Mouse (Mus musculus): ENCODE data around the gene Prrx2.

Gene Prrx2

DNA sequence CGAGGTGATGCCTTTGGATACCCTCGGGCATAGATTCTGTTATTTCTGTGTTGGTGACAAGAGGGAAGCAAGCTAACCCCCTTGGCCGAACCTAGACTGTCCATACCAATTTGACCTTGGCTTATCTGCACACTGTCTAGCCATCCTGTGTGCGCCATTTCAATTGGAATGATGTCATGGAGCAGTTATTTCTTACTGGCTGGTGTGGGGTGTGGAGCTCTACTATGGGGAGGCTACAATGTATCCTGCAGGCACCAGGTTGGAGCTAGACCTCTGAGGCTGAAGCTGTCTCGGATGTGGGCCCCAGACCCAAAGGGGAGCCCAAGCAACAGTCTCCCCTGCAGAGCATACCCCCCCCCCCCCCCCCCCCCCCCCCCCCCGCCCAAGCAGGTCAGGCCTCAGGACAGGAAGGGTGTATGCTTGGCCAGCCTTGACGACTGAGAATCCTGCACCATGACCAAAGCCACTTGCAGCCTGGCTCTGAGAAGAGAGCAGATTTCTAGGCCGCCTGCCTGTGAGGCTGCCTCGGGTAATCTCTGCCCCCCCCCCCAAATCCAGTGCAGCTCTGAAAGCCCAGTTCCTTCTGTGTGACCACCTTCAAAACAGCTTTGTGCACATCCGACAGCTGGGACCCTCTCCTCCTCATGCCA, at the start of gene Prrx2:
TSS of gene Prrx2 (plus strand) at position 600 of the 650 bp plus-strand sequence.
- DNase-seq (ENCODE audit: low spot score in 2 of 2): no peak

DNA sequence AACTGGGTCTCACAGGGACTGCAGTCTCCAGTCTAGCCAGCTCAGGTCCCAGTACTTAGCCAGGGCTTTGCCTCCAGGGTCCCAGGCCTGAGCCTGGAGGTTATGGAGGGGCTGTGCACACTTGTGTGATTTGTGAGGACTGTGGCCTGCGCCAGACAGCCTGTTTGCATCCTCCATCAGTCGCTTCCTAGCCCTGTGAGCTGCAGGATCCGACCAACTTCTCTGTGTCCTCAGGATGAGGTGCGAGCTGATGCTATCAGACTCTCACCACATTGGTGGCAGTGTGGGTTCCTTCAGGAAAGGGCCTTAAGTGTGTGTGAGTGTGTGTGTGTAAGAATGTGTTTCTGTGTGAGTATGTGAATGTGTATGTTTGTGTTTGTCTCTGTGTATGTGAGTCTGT, 47.3 kb upstream of the Prrx2 start:
- DNase-seq (ENCODE audit: low spot score in 2 of 2): no peak

DNA sequence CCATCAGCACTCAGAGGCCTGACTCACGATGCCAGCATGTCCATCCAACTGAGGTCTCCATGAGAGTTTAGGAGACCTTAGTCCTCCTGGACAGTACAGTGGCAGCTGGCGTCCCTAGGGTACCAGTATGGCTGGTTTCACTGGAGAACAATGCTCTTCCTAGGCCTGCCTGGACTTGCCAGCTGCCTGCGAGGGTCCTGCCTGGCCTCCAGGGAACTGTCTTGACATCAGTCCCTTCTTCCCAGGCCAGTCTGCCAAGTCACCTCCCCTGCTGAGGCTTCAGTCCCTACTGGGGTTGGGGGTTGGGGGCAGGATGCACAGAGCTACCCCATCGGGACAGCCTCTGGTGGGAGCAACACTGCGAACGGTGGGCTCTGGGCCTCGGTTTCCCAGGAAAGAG, 42.7 kb upstream of the Prrx2 start:
- DNase-seq (ENCODE audit: low spot score in 2 of 2): no peak

DNA sequence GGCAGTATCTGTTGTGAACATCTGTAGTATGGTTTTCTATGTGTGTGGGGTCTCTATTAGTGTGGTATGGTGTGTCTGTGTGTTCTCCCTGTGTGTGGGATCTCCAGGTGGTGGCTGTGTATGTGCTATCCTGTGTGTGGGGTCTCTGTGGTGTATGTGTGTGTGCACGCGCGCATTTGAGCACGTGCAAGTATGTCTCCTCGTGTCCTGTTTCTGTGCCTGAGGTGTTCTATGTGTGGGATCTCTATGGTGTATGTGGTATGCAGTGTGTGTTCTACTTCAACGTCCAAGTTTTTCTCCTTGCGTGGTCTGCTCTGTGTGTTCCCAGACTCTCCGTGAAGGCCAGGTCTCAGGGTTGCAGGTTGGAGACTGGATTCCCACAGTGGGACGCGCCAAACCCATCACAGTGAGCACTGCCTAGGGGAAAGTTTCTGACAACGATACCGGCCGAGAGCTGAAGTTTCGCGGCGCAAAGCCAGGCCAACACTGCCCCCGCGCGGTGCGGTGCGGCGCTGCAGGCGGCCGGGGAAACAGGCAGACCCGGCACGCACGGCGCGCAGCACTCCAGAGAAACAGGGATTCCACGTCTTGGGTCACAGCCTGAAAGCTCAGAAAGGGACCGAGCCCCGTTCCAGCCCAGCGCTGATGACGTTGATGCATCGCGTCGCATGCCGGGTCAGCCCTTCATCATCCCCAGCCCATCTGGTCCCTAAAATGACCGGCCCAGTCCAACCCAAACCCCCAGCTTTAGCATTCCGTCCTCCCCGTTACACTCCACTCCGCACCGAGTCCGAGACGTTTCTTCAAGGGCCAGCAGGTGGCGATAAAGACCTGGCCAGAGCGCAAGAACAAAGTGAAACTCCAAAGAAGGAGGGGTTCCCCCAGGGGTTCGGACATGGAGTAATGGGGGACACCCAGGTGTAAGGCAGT, 40.3 kb upstream of the Prrx2 start:
- peak; percentile 98 for DNase-seq (ENCODE audit: low spot score in 2 of 2)

DNA sequence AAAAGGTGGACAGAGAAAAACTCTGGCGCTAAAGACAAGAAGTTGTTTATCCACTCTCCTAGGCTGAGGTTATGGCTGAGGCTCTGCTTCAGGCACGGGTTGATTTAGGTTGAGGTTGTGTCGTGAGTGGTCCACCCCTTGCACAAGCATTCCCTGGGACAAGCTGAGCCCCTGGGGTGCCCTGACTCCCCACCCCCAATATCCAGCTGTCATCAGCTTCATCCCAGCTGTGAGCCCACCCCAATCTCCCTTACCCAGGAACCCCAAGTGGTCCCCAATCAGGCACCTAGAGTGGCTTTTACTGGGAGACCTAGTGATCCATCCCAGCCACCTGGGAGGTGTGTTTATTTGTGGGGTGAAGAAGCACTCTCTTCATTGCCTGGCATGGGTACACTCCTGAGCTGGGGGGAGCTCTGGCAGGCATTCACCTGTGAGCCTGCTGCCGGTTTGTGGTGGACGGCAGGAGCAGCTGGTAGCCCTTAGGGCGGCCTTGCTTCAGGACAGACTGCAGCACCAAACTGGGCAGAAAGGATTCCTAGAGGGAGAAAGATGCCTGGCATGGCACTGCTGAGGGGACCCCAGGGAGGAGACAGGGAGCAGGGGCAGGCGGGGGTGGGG, 39.4 kb upstream of the Prrx2 start:
- no peak for DNase-seq (ENCODE audit: low spot score in 2 of 2)

DNA sequence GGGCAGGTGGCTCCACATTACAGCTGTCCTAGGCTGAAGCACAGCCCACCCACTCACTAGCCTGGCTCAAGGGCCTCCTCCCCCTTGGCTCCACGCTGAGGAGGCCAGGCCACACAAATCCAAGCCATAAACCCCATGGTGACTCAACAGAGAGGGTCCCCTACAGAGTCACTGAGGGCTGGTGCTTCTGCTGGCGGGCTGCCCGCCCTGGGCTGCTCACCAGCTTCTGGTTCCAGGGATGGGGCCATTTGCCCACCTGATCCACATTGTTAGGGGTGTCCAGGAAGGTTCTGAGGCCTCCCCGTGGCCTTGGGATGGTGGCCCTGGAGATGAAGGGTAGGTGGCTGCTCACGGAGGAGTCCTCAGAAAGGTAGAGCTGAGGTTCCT, 38.9 kb upstream of the Prrx2 start:
- DNase-seq (ENCODE audit: low spot score in 2 of 2): no peak

DNA sequence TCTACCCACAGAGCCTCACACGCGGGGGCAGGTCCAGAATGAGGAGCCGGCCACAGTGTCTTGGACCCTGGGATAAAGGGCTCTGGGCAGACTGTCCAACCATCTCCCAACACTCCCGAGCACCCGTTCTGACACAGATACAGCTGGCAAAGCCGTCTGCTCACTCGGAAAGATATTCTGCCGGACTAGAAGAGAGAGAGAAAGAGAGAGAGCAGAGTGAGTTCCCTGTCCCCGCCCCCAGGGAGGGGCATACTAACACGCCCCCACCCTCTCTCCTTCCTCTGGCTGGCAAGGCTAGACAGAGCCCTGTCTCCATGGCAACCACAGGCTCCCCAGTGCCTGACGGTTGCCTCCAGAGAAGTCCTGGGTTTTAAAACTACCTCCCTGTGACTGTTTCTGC, 38.4 kb upstream of the Prrx2 start:
- DNase-seq (ENCODE audit: low spot score in 2 of 2): peak; percentile 88 to 94

DNA sequence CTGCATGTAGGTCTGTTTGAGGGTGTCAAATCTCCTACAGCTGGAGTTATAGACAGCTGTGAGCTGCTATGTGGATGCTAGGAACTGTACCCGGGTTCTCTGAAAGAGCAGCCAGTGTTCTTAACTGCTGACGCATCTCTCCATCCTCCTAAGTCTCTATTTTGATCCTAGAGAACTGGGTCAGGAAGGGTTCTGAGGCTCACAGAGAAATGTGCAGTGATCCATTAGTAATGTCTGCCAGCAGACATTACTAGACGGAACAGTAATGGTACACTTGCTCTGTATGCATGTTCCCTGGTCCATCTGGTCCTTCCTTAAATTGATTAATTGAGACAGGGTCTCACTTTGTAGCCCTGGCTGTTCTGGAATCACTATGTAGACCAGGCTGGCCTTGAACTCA, 35.3 kb upstream of the Prrx2 start:
- no peak for DNase-seq (ENCODE audit: low spot score in 2 of 2)

DNA sequence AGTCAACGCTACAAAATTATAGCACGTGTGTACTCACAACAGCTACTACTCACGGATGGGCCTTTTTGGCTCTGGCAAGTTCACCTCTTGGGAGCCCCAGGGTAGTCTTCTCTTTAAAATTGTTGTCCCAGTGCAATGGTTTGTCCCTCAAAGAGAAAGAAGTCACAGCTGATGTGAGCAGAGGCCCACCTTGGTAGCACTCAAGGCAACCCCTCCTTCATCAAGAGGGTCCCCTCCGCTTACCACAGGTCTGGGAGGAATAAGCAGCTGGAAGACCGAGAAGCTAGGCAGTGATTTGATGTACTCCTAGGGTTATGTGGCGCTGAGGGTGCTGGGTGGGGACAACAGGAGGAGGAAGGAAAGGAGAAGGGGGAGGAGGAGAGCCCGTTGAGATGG, 34.1 kb upstream of the Prrx2 start:
- DNase-seq (ENCODE audit: low spot score in 2 of 2): no peak

DNA sequence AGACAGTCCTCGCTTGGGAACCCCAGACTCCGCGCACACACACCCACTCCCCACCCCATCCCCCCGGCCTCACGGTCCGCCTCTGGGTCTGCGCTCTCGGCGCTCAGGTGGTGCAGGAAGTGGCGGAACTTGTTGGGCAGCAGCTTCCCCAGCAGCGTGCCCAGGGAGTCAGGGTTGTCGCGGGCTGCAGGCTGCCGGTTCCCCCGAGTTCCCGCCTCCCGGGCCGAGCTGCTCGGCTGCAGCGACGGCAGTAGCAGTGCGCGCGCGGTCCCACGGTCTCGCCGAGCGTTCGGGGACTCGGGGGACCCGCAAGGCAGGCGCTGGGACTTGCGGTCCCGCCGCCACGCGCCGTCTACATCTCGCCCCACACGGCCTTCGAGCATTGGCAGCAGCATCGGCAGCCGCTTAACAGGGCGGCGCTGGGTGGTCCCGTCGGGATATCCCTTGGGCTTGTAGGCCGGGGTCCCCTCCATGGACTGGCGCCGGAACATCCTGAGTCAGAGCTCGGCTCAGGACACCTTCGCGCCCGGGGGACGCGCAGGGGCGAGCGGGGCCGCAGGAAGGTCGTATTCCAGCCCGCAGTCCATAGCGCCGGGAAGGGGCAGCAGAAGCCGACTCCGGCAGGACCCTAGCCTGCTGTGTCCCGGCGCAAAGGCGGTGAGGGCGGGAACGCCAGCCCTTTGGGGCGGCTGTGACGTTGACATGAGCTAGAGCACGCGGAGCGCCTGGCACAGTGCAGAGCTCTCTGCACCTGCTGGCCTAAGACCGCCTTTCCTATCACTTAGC, 33.5 kb upstream of the Prrx2 start:
- DNase-seq (ENCODE audit: low spot score in 2 of 2): peak; percentile 33 to 46

DNA sequence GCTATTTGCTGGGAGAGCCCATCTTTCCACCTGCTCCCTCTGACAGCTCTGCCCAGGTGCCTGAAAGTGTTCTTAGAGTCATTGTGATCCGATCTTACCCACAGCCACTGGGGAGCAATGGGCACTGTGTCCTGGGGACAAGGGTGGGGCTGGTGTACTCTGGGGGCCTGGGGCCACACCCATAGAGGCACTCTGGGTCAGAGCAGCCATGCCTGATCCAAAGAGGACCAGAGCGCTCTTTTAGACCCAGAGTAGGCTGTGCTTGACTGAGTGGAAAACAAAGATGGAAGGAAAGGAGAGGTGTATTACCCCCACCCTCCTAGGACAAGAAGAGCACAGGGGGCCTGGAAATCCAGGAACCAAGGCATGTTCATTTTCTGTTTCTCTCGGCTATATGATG, 31.2 kb upstream of the Prrx2 start, which contains the start of gene 1700001O22Rik:
TSS of gene 1700001O22Rik (minus strand) at position 58 of the 400 bp plus-strand sequence.
- DNase-seq (ENCODE audit: low spot score in 2 of 2): no peak

DNA sequence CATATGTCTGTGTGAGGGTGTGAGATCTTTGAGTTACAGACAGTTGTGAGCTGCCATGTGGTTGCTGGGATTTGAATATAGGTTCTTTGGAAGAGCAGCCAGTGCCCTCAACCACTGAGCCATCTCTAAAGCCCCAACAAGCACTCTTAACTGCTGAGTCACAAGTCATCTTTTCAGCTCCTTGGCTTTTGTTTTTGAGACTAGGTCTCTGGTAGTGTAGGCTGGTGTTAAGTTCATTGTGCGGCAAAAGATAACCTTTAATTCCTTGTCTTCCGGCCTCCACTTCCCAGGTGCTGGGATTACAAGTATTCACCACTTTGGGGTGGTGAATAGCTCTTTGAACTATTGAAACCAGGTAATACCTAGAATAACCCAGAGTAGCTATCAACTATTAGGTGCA, 28.8 kb upstream of the Prrx2 start:
- DNase-seq (ENCODE audit: low spot score in 2 of 2): no peak

DNA sequence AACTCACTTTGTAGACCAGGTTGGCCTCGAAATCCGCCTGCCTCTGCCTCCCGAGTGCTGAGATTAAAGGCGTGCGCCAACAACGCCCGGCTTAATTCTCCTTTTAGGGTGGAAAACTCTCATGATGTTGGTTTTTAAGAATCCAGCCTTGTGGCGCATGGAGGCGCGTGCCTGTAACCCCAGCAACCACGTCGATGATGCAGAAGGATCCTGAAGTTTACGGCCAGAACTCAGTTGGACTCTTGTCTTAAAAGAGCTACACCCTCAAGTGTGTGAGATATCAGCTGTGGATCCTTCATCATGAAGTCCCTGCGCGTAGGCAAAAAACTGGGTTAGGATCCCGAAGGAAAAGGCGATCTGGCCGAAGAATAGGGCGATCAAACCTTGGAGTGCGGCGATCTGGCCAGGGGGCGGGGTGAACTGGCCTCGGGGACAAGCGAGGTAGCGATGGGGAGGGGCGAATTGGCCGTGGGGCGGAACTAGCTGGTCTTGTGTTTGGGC, 27.6 kb upstream of the Prrx2 start:
- no peak for DNase-seq (ENCODE audit: low spot score in 2 of 2)

DNA sequence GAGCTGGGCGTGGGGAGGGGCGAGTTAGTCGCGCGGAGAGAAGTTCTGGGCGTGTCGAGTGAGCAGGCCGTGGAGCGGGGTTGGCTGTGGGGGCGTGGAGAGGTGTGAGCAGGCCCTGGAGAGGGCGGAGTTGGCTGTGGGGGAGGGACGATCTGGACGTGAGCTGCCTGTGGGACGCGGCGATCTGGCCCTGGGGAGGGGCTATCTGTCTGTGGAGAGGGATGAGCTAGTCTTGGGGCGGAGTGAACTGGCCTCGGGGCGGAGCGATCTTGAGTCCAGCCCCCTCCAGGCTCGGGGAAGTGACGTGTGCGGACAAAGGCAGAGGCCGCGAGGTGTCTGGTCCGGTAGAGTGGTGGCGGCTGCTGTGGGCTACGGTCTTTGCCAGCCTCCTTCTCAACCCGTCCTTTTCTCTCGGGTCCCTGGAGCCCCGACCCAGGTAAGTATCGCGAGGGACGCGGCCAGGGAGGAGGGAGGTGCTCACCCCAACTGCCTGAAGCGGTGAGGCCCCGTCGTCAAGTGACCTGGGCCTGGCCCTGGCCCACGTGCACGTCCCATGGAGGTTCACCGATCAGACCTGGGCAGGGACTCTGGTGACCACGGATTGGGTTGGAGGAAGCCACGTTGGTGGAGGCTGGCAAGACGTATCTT, 27.0 kb upstream of the Prrx2 start, which contains the start of gene Ntmt1:
TSS of gene Ntmt1 (plus strand) at position 179 of the 648 bp plus-strand sequence.
- DNase-seq (ENCODE audit: low spot score in 2 of 2): peak; percentile 99

DNA sequence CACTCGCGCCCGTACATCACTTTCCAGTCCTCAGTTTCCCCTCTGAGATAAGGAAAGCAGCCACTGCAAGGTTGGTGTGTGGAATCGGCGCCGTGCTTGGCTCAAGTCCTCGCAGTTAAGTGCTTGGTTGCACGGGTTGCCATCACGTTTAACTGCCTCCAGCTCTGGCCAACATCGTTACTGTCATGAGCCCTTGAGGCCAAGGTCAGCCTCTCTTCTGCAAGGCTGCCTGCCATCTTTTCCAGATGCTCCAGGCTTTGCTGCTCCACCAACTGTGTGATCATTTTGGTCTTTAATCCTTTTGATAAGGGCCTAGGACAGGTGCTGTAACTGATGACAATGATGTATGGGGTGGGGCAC, 26.5 kb upstream of the Prrx2 start:
- DNase-seq (ENCODE audit: low spot score in 2 of 2): no peak

DNA sequence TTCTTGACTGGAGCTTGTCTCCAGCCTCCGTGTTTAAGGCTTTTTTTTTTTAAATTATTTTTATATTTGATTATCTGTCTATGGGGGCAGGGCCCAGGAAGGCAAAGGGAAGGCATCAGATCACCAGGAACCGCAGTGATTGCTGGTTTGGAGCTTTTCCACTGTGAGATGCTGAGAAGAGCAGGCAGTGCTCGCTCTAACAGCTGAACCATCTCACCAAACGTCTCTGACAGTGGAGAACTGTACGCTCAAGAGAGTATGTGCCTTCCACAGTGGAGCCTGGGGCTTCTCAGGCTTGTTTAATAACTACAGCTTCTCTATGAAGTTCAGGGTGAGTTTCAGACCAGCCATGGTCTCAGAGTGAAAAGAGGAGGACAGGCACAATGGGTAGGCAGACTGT, 25.3 kb upstream of the Prrx2 start:
- no peak for DNase-seq (ENCODE audit: low spot score in 2 of 2)

DNA sequence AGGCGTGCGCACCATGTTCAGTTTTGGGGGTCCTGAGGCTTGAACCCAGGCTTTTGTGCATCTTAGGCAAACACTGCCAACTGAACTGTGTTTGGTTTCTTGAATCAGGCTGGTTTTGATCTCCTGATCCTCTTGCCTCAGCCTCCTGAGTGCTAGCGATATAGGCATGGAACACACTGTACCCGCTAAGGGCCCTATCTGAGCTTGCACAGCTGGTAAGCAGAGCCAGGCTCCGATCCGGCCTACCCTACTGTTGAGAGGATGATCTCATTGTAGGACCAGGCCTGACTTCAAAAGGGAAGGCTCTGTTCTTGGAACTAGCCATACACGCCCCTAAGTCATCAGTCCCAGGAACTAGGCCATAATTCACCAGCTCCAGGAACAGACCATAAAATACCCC, 24.2 kb upstream of the Prrx2 start:
- DNase-seq (ENCODE audit: low spot score in 2 of 2): no peak

DNA sequence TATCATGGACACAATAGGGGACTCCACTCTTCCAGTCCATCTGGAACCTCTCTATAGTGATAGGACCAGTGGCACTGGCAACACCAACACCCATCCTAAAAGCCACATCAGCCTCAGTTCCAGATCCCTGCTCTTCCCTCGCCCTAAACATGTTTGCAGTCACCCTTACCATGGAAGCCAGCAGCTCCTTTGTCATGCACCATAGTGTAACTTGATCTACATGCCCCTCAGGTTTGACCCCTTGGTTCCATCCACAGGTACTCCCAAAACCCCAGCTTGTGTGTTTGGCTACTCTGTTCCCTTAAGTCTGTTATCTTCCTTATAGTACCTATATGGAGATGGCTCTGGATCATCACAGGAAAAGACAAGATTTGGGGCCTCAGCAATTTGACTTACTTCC, 18.4 kb upstream of the Prrx2 start:
- no peak for DNase-seq (ENCODE audit: low spot score in 2 of 2)

DNA sequence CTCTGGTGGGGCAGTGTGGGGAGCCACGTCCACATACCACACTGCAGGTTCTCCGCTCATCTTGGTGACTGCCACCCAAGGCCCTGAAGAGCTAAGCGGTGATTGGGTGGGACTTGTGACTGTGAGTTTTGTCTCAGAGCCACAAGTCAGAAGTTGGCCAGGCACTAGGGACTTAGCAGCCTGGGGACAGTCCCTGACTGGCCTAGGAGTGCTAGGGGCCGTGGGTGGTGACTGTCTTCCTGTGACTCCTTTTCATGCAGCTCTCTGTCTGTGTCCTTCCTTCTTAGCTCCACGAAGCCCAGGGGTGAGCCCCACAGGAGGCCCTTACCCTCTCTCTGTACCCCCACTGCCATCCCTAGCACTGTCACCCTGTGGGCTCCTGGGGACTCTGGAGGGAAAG, 14.9 kb upstream of the Prrx2 start:
- DNase-seq (ENCODE audit: low spot score in 2 of 2): no peak

DNA sequence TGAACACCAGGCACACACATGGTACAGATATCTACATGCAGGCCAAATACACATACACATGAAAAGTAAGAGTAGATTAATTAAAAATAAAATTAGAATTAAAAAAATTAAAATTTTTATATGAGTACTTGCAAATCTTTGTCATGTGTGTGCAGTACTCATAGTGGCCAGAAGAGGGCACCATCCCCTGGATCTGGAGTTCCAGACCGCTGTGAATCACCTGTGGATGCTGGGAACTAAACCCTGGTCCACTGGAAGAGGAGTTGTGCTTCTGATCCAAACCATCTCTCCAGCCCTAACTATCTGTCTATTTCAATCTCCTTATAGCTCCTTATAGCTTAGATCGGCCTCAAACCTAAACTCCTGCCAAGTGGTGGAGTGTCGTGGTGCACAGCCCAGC, 13.7 kb upstream of the Prrx2 start:
- no peak for DNase-seq (ENCODE audit: low spot score in 2 of 2)

DNA sequence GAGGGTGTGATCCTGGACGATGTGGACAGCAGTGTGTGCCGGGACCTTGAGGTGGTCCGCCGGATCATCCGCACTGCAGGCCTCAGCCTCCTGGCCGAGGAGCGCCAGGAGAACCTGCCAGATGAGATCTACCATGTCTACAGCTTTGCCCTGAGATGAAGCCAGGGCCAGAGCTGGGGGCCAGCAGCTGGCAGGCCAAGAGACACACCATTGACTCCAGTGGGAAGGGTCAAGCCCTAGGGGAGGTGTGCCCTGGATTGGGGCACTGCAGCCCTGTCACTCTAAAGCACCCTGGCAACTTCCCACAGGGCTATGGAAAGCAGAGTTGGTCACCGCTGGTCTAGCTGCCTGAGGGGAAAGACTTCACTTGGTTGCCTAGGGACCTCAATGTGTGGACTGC, 12.3 kb upstream of the Prrx2 start:
- no peak for DNase-seq (ENCODE audit: low spot score in 2 of 2)
